Mouse (Mus musculus) kidney, embryonic 16.5 days (tissue): ENCODE data around the gene Adcy9. TPM values are rescaled to one million over a fixed set of nuclear protein-coding genes. Genes with fewer than 3 reads are reported as not detected.

Experiments used
- ATAC-seq: fragments of 200-750 bp; cut with Nextera tagmentation; 2 replicates; pipeline ENCODE4 v1.8.0; 2017; ENCODE audit warnings: moderate TSS enrichment; ENCODE audit not compliant: low FRiP score, low TSS enrichment
- H3K27ac ChIP-seq: fragments of 300-500 bp; sonication (generic); 2 replicates; pipeline ENCODE4 v1.5.1; 2014; ENCODE audit warnings: low read length
- H3K27me3 ChIP-seq: fragments of 300-500 bp; sonication (generic); 2 replicates; pipeline ENCODE4 v1.6.1; 2014; ENCODE audit warnings: low read length, control low read depth, mixed read lengths; ENCODE audit not compliant: insufficient read depth
- H3K36me3 ChIP-seq: fragments of 300-500 bp; sonication (generic); 2 replicates; pipeline ENCODE4 v1.6.1; 2014; ENCODE audit warnings: low read length, control low read depth, mixed read lengths; ENCODE audit not compliant: insufficient read depth
- H3K4me1 ChIP-seq: fragments of 300-500 bp; sonication (generic); 2 replicates; pipeline ENCODE4 v1.6.1; 2014; ENCODE audit warnings: low read length, control low read depth, mixed read lengths; ENCODE audit not compliant: insufficient read depth
- H3K4me2 ChIP-seq: fragments of 300-500 bp; sonication (generic); replicated peaks from 2 replicates; pipeline ENCODE4 v1.6.1; 2014; ENCODE audit warnings: low read depth, low read length
- H3K4me3 ChIP-seq: fragments of 300-500 bp; sonication (generic); 2 replicates; pipeline ENCODE4 v1.5.1; 2014; ENCODE audit warnings: mild to moderate bottlenecking, low read length
- H3K9ac ChIP-seq: fragments of 300-500 bp; sonication (generic); replicated peaks from 2 replicates; pipeline ENCODE4 v1.6.1; 2014; ENCODE audit warnings: low read length
- H3K9me3 ChIP-seq: fragments of 300-500 bp; sonication (generic); 2 replicates; pipeline ENCODE4 v1.6.1; 2016; ENCODE audit warnings: low read length, control low read depth
- WGBS: fragments of 180-500 bp; shearing (Covaris S2); extraction: QIAGEN DNeasy Blood & Tissue Kit; methylation state at CpG from one replicate; pipeline ENCODE4 v1.1.7; 2014; 5-methylcytosine and 5-hydroxymethylcytosine counted together
- polyA plus RNA-seq: library from polyadenylated mRNA; unstranded; fragments of >200 nt; fragmentation: Nextera tagmentation; extraction: Ambion mirVana; gene quantifications from 2 replicates; pipeline ENCODE4 v1.2.1, GENCODE M21; 2015

Gene Adcy9
- polyA plus RNA-seq, 1 experiment from 2014 or later, result 1.1 TPM

GRCm38 (mm10) chr16:4419546-4420297, 576 bp downstream of the Adcy9 start:
- Histone ChIP-seq H3K9me3 (no peaks in the 10 kb centered on the region), H3K36me3 (no peaks in the 10 kb centered on the region), H3K27me3 (peaks cover 14% of the 10 kb centered on the region; the same call in 1 of the 2 replicates), H3K4me3 (peak overlapping the region; percentile 77), H3K27ac (peak overlapping the region; percentile 51), H3K4me1 (peaks cover 18% of the 10 kb centered on the region), H3K9ac (peak overlapping the region; percentile 83), H3K4me2 (peak overlapping the region; percentile 98)
- peak; percentile 78 for ATAC-seq
- under 1% methylated on average over 80 of the region's 85 CpGs for WGBS

- H3K27ac ChIP-seq, result no peak overlapping the region
- peak overlapping the region; percentile 98 for H3K4me2 ChIP-seq
- ATAC-seq, result 0 out of 2 replicates have a peak, but pooled peaks have one; percentile 13
- peaks cover 14% of the 10 kb centered on the region; the same call in 1 of the 2 replicates for H3K27me3 ChIP-seq
- H3K4me3 ChIP-seq, result peak overlapping the region; percentile 77
- no peaks in the 10 kb centered on the region for H3K36me3 ChIP-seq
- H3K9ac ChIP-seq, result peak overlapping the region; percentile 83
- H3K9me3 ChIP-seq, result no peaks in the 10 kb centered on the region
- 16% methylated on average over 32 of the region's 32 CpGs for WGBS
- H3K4me1 ChIP-seq, result peaks cover 18% of the 10 kb centered on the region
Measured at GRCm38 (mm10) chr16:4418776-4419545, 1.3 kb downstream of the Adcy9 start.

GRCm38 (mm10) chr16:4418072-4418471, 2.2 kb downstream of the Adcy9 start:
- H3K4me2 ChIP-seq, result no peak overlapping the region
- peaks cover 14% of the 10 kb centered on the region; the same call in 1 of the 2 replicates for H3K27me3 ChIP-seq
- no peak for ATAC-seq
- H3K9me3 ChIP-seq, result no peaks in the 10 kb centered on the region
- H3K4me1 ChIP-seq, result peaks cover 22% of the 10 kb centered on the region
- WGBS, result 93% methylated on average over 11 of the region's 11 CpGs
- H3K9ac ChIP-seq, result no peak overlapping the region
- no peak overlapping the region for H3K4me3 ChIP-seq
- H3K27ac ChIP-seq, result no peak overlapping the region
- H3K36me3 ChIP-seq, result no peaks in the 10 kb centered on the region

GRCm38 (mm10) chr16:4417455-4417854, 2.8 kb downstream of the Adcy9 start:
- no peak overlapping the region for H3K27ac ChIP-seq
- no peak for ATAC-seq
- H3K9ac ChIP-seq, result no peak overlapping the region
- WGBS, result 78% methylated on average over 7 of the region's 7 CpGs
- H3K4me1 ChIP-seq, result peaks cover 22% of the 10 kb centered on the region
- H3K4me3 ChIP-seq, result no peak overlapping the region
- H3K9me3 ChIP-seq, result no peaks in the 10 kb centered on the region
- H3K36me3 ChIP-seq, result no peaks in the 10 kb centered on the region
- H3K4me2 ChIP-seq, result no peak overlapping the region
- peaks cover 14% of the 10 kb centered on the region; the same call in 1 of the 2 replicates for H3K27me3 ChIP-seq

GRCm38 (mm10) chr16:4414881-4415585, 5.3 kb downstream of the Adcy9 start:
- Histone ChIP-seq H3K36me3 (no peaks in the 10 kb centered on the region), H3K4me1 (peaks cover 16% of the 10 kb centered on the region), H3K9me3 (no peaks in the 10 kb centered on the region), H3K4me3 (no peak overlapping the region), H3K4me2 (no peak overlapping the region), H3K27ac (no peak overlapping the region), H3K27me3 (peaks cover 14% of the 10 kb centered on the region; the same call in 1 of the 2 replicates), H3K9ac (no peak overlapping the region)
- WGBS, result 84% methylated on average over 8 of the region's 8 CpGs
- no peak for ATAC-seq

GRCm38 (mm10) chr16:4413988-4414880, 6.1 kb downstream of the Adcy9 start:
- 75% methylated on average over 9 of the region's 9 CpGs for WGBS
- no peak for ATAC-seq
- Histone ChIP-seq H3K9ac (no peak overlapping the region), H3K4me2 (no peak overlapping the region), H3K4me3 (no peak overlapping the region), H3K9me3 (no peaks in the 10 kb centered on the region), H3K27ac (no peak overlapping the region), H3K36me3 (no peaks in the 10 kb centered on the region), H3K4me1 (peaks cover 13% of the 10 kb centered on the region), H3K27me3 (peaks cover 14% of the 10 kb centered on the region; the same call in 1 of the 2 replicates)

- Histone ChIP-seq H3K4me2 (no peak overlapping the region), H3K27me3 (peaks cover 6% of the 10 kb centered on the region; the same call in 1 of the 2 replicates), H3K4me1 (0 out of 2 replicates have a peak, but pooled peaks cover 7% of the 10 kb centered on the region), H3K27ac (no peak overlapping the region), H3K9me3 (no peaks in the 10 kb centered on the region), H3K4me3 (no peak overlapping the region), H3K9ac (no peak overlapping the region), H3K36me3 (no peaks in the 10 kb centered on the region)
- 49% methylated on average over 14 of the region's 14 CpGs for WGBS
- no peak for ATAC-seq
Measured at GRCm38 (mm10) chr16:4413301-4413700, 7.0 kb downstream of the Adcy9 start.

GRCm38 (mm10) chr16:4412298-4412697, 8.0 kb downstream of the Adcy9 start:
- H3K27me3 ChIP-seq, result no peaks in the 10 kb centered on the region
- no peak overlapping the region for H3K9ac ChIP-seq
- 87% methylated on average over 4 of the region's 4 CpGs for WGBS

GRCm38 (mm10) chr16:4411296-4411695, 9.0 kb downstream of the Adcy9 start:
- WGBS, result 68% methylated on average over 2 of the region's 2 CpGs
- H3K9me3 ChIP-seq, result no peaks in the 10 kb centered on the region
- H3K9ac ChIP-seq, result no peak overlapping the region
- peaks cover 6% of the 10 kb centered on the region; the same call in 1 of the 2 replicates for H3K4me1 ChIP-seq
- no peaks in the 10 kb centered on the region for H3K36me3 ChIP-seq
- no peak overlapping the region for H3K4me3 ChIP-seq
- H3K4me2 ChIP-seq, result no peak overlapping the region
- H3K27ac ChIP-seq, result no peak overlapping the region
- ATAC-seq, result no peak
- no peaks in the 10 kb centered on the region for H3K27me3 ChIP-seq

More at GRCm38 (mm10) chr16:4412298-4412697, 8.0 kb downstream of the Adcy9 start:
- H3K36me3 ChIP-seq, result no peaks in the 10 kb centered on the region
- H3K4me2 ChIP-seq, result no peak overlapping the region
- no peaks in the 10 kb centered on the region for H3K9me3 ChIP-seq
- ATAC-seq, result no peak
- H3K4me1 ChIP-seq, result 0 out of 2 replicates have a peak, but pooled peaks cover 4% of the 10 kb centered on the region
- no peak overlapping the region for H3K27ac ChIP-seq
- no peak overlapping the region for H3K4me3 ChIP-seq
